Mouse (Mus musculus) thymus, postnatal 10 days (tissue): ENCODE measurements around the gene Ift57.

Experiments
- DNase-seq, 2 experiments: peaks; one replicate each; pipeline ENCODE4 v3.0.0; 2021; ENCODE audit warnings: low spot score in 2 of 2

Gene Ift57

DNA sequence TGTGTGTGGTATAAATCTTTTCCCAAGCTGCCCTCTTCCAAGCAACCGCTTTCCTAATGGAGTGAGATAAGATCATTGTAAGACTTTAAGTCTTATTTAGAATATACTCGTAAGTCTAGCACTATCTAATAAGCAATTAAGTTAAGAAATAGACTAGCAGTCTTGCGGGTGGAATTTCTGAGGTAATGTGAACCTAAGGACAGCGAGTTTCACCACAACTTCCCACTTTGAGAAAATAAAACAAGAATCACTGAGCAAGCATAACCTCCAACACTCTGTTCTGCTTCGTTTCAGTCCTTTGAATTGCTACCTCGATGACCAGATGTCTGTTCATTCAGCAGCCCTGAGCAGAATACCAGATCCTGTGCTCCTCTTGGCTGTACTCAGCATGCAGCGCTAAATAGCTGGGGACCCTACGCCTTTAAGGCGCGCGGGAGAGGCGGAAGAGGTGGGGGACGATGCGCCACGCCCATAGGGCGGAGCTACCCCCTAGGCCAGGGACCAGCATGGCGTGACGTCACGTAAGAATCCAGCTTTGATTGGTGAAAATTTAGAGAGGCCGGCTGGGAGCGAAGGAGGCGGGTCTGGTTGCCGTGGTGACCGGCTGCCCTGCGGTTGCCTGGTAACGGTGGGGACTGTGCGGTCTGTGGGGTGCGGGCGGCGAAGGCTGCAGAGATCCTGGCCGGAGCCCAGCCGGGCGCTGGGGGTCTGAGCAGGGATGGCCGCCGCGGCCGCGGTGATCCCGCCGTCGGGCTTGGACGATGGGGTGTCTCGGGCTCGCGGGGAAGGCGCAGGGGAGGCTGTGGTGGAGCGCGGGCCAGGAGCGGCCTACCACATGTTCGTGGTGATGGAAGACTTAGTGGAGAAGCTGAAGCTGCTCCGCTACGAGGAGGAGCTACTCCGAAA, at the start of gene Ift57:
Gene Ift57, plus strand, starts transcription at position 614 of the 906 bp plus-strand sequence.
- peak; percentile 97 to 99 for DNase-seq

DNA sequence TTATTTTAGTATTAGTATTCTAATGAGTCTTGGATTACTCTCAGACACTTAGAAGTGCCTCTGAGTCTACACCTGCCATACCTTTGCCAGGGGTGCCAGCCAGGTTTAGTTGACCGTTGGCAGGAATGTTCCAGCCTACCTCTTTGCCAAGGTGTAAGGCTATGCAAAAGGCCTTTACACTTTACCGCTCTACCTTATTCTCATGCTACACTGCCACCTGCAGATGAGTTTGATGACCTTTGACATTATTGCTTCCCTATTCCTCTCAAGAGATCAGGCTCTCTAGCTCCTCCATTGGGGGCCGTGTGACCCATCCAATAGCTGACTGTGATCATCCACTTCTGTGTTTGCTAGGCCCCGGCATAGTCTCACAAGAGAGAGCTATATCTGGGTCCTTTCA, 41.9 kb upstream of the Ift57 start:
- no peak for DNase-seq

DNA sequence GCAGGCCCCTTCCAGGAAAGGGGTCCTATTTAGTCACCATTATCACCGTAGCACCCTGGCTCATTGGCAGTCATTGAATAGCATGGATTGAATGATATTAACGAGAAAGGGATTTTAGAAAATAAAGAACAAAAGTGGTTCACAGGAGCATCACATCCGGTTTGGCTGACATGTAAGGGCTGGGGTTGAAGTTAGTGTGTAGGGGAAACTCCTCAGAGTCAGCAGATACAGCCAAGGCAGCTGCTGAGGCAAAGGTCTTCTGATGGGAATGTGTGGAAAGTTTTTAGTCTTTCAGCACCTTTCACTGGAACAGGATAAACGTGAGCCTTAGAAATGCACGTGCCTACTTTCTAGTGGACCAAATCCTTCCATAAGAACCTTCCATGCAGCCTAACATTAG, 41.0 kb upstream of the Ift57 start:
- DNase-seq = no peak

DNA sequence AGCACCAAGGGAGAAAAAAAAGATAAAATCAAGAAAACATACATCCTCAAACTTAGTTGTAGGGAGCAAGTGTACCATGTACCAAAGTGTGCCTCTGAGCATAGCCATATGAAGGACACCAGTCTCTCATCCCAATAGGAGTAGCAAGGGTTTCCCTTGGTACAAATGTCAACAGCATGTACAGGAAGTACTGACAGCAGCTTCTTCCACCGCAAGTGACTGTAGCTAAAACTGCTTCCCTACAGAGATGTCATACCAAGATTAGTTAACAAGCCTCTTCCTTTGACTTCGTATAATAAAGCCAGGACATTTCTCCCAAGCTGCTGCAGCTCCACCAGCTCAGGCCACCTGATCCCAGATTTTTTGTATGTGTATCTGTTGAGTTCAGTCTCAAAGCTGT, 39.9 kb upstream of the Ift57 start:
- DNase-seq = no peak

DNA sequence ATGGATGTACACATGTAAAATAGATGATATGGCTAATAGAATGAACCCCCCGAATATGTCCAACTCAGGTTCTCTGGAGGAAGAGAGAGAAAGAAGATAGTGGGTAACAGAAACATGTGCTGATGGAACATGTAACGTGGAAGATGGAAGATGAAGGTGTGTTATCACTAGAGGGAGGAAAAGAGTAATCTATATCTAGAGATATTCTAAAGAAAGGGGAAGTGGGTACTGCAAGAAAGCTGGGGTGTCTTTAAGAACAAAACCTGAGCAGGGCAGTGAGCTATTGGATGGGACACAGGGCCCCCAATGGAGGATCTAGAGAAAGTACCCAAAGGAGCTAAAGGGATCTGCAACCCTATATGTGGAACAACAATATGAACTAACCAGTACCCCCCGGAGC, 38.9 kb upstream of the Ift57 start:
- DNase-seq = no peak

DNA sequence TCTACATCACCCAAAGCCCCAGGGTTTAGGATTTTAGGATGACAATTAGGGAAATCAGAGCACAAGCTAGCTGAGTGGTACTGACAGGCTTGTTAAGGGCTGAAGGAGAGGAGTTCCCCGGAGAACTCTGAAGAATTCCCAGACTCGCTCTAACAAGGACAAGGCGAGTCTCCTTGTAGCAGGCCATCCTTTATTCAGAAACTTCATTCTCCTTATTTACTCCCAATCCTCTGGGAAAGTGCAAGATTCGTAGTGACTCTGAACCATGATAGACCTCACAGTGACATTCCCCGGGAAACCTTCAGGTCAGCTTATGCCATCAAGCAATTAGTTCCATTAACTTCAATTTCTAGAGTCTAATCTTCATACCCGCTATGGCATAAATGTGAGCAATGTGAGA, 36.8 kb upstream of the Ift57 start:
- DNase-seq = no peak

DNA sequence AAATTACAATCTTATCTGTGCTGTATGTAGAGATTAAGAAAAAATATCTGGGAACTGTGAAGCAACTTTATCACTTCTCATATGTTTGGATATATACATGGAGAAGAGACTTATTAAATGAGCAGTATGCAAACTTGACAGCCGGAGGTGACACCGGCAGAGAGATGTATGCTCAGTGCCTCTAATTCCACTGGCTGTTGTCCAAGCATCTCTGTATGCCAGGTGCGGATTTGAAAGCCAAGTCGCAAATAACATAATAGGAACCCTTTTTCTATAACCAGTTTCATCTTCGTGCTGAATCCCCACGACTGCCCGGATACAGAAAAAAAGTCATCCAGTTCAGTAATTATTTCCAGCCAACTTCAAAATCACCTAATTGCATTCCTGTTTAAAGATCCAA, 34.4 kb upstream of the Ift57 start:
- no peak for DNase-seq

DNA sequence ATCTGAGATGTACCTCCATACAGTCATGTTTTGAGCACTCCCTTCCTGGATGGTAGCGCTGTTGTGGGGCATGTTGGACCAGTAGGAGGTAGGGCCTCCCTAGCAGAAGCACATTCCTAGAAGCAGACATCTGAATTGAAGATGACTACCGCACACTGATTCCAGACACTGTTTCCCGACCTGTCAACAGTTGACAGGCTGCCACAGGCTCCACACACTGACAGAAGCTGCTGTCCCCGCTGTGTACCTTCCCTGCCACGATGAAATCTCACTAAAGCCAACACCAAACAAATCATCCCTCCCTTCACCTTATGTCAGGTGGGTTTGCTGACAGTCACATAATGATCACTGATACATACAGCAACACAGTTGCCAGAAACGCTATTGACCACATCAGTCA, 19.4 kb upstream of the Ift57 start:
- DNase-seq = no peak

DNA sequence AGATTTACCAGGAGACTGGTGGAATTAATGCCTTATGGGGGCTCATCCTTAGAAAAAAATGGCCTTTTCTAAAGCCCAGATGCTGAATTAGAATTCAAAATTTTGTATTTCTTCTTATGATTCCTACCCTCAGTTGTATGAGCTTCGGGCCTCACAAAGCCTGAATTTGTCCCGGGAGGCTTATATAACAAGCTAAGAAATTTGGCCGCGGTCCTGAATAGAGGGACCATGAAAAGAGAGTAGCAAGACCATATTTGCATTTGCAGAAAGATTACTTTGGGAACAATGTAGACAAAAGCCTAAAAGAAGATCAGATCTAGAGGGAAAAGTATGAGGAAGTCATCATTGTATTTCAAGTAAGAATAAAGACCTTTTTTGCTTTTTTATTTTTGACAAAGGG, 14.1 kb upstream of the Ift57 start:
- DNase-seq = no peak

DNA sequence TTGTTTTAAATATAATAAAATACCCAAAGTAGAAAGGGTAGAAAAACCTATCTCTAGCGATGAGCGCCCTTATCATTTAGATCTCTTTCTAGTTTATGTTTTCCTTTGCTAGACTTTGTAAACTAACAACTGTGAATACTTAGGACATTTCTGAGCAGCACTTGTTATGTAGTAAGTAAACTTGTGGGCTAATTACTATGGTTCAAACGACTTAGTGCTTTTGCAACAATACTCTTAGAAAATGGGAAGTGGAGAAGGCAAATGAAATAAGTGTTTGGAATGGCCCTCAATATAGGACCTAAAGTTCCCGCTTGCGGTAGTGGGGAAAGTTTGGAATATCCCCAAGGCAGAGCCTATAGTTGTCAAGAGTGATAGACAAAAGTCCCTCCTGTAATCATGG, 788 bp downstream of the Ift57 start:
- no peak for DNase-seq

DNA sequence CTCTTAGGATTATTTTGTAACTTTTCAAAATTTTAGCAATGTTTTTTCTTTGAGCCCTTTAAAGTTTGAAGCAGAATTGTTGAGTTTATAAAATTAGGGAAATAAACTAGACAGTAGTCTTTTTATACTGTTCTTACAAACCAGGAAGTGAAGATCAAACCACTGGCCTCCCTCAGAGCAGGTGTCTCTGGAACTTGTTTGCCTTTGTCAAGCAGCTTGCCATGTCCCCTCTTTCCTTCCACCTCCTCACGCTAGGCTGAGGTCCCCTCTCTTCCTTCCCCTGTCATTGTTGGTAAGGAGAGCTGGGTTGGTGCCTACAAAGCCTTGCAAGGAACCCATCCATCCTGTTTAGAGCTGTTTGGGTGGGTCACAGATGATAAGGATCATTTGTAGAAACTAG, 9.0 kb downstream of the Ift57 start:
- DNase-seq = peak; percentile 36 to 45

DNA sequence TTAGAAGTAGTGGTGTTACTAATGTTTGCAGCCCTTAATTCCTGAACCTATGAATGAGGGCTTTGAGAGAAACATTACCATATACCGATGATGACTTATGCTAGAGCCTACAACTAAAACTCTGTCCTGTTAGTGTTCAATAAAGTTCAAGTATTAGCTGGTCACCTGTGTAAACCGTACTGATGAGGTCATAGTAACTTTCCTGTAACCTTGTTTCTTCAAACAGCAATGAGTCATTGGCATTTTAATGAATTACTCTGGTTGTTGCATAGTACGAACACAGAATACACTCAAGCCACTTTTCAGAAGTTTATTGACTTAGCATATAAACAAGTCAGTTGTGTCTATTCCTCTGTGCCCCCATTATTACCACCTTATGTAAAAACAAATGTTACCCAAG, 11.2 kb downstream of the Ift57 start:
- DNase-seq = no peak

DNA sequence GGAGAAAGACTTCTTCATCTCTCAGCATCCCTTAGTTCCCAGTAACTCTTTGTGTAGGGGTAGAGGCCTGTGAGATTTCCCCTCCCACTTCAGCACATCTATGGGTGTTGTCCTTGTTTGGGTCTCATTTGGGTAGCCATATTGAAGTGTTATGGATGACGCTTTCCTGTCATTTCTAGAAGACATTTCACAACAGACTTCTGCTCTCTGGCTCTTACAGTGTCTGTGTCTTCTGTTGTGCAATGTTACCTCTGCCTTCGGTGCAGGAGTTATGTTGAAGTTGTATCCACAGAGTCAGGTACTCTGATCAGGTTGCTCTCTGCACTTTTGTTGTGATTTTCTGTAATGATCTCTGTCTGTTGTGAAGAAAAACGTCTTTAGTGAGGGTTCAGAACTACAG, 14.3 kb downstream of the Ift57 start:
- no peak for DNase-seq

DNA sequence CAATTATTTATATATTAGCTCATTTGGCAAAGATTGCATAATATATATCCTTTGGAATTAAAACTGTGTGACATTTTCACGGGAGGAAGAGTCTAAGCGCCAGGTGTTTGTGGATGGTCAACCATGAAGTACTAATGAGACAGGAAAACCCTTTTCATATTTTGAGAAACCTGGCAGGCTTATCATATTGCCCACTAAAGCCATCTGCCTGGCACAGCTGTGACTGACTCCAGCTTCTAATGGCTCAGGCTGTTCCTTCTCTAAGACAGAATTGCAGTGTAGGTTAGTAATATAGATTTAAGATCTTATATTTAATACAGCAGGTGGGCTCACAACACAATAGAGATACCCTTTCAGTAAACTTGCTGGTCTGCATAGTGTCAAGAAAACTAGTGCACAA, 21.6 kb downstream of the Ift57 start:
- no peak for DNase-seq

DNA sequence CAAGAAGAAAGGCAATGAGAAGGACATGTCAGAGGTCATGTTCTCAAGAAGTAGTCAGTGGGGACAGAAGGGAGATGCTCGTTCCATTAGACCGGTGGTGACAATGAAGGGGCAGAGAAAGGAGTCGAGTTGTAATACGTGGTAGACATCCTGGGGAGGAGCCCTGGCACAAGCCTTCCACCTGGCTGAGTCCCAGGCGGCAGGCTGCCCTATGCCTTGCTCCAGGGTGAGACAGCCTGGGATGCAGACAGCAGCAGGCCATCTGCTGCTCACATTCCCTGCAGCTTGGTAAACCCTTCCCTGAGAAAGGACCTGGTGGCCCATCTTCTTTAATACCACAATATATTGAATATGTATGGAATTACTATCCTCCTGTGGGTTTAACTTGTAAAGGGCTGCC, 22.6 kb downstream of the Ift57 start:
- DNase-seq = no peak

DNA sequence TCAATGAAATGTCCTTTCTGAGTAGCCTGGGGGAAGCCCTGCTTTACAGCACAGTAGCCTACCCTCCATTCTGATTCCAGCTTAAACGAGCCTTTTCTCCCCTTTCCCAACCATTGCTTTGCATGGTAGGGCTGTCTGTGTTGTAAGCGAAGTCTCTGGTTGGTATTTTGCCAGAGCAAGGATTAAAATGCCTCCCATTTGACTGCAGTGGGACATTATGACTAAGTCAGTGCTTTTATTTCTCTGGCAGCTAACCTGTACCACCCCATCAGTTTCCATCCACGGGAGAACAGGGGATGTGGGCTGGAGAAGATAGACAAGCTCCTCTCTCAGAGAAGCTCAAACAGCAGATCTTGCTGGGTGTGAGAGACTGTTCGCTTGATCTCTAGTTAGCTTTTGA, 24.2 kb downstream of the Ift57 start:
- no peak for DNase-seq

DNA sequence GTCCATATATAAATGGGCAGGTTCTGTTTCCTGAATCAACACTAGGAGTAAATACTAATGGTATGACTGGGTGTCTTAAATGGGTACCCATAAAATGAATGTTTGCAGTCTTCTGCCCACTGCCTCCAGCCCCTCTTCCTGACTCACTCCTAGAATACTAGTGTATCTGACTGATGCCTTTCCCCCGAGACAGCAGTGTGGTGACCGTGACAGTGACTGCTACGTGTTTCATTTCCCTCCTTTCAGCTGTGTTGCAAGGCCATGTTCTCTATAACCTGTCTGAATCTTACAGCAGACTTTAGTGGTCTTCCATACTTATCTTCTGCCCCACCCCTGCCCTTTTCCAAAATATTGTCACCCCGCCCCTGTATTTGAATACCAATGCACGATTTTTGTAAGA, 25.2 kb downstream of the Ift57 start:
- no peak for DNase-seq

DNA sequence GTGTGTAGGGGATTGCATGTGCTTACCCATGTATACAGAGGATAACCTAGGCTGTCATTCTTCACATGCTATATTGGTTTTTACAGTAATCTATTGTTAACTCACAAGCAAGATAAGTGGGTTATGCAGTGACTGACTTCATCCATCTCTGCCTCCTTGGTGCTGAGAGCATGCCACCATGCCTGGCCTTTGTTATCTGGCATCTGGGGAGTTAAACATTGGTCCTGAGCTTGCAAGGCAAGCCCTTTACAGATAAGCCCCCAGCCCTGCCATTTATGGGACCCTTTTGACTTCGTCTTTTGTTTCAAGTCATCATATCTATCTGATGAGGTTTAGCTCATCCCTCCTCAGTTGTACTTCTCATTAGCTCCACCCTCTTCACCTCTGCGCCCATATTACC, 25.9 kb downstream of the Ift57 start:
- no peak for DNase-seq

DNA sequence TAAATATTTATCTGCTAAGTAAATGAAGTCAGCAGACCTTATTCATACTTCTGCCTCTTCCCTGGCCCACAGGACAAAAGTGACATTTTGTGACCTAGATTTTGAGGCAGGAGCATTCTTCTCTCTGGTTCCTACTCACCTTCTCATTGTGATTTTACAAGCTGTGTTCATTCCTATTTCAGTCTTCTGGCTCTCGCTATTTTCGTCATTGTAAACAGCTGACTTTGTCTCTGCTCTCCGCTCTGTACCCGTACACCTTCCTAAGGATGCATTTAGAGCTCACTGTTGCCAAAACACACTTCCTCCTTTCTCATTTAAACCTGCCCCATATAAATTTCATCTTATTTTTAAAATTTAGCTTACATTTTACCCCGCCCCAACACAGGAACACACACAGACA, 26.4 kb downstream of the Ift57 start:
- DNase-seq = no peak

DNA sequence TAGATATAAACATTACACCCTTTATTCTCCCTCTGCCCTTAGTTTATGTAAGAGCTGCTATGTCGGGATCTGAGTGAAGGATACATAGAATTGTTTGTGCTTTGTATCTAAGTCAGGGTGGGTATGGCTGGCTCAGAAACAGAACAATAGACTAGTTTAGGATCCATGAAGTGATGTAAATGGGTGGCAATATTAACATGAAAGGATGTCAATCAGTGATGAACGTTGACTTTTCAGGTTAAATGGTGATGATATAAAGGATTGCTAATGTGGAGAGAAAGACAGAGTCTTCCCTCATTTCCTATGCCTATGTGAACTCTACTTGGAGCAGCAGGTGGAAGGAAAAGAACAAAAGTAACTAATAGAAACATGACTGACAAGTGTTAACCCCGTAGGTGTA, 27.2 kb downstream of the Ift57 start:
- no peak for DNase-seq

DNA sequence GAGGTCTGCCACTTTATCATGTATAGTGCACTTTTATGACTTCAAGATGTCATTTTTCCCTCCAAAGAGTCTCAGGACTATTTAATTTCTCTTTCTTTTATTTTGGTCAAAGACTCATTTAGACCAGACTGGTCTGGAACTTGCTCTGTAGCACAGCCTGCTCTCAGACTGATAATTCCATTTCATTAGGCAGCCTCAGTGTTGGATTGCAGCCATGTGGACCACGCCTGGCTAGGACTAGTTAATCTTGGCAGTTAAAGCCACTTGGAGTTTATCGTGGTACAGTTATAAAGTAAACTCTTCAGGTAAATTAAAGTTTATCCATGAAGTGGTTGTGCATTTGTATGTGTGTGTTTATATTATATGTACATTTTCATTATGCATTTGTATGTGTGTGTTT, 27.7 kb downstream of the Ift57 start:
- DNase-seq = no peak

DNA sequence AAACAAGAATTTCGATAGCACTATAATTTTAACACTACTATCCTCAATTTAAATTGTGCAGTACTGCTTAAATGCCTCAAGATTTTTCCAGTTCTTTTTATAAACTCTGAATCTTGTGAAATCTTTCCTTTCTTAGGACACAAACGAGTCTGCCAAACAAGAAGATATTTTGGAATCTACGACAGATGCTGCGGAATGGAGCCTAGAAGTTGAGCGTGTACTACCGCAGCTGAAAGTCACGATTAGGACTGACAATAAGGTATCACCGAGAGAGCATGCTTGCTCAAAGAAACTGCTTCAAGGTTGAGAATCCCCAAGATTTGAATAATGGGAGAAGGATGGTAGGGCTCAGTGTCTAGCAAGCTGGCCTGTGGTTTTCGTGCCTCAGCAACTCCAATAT, 37.5 kb downstream of the Ift57 start:
- no peak for DNase-seq

DNA sequence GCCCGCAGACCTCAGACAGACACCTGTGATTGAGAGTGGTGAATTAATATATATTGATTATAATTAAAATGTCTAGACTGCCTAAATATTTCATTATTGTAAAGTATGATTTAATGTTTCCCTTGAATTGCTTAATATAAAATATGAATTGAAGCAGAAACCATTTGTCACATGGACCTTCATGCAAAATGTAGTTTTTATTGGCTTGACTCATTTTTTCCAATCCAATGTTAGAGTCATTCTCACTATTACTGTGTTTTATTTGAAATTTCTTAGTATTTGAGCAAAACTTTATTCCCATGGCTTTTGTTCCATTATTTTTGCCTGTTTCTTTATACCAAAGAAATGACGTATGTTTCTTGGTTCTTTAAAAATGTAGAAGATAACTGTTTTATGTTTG, 48.3 kb downstream of the Ift57 start:
- DNase-seq = no peak

DNA sequence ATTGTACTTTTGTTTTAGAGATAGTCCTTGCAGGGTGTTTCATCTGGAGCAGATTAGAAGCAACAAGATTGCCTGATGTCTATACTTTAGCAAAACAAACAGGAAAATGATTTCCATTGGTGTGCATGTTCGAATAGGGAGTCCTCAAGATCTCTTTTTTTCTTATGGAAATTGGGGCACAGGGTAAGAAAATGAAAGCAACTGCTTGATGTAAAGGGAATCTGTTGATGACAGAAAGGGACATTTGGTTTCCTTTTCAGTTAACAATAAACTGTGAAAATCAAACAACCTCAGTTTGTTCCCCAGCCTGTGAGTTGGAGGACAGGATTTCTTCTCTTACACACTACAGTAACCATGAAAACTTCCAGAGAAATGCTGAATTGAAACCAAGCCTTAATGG, 53.9 kb downstream of the Ift57 start:
- DNase-seq = no peak
